Mouse (Mus musculus): ENCODE data around the gene Pold1. TPM values are rescaled to one million over a fixed set of nuclear protein-coding genes. Genes with fewer than 3 reads are reported as not detected.

The Pold1 gene
- polyA plus RNA-seq, 1 experiment from 2014 or later = 40.1 TPM

DNA sequence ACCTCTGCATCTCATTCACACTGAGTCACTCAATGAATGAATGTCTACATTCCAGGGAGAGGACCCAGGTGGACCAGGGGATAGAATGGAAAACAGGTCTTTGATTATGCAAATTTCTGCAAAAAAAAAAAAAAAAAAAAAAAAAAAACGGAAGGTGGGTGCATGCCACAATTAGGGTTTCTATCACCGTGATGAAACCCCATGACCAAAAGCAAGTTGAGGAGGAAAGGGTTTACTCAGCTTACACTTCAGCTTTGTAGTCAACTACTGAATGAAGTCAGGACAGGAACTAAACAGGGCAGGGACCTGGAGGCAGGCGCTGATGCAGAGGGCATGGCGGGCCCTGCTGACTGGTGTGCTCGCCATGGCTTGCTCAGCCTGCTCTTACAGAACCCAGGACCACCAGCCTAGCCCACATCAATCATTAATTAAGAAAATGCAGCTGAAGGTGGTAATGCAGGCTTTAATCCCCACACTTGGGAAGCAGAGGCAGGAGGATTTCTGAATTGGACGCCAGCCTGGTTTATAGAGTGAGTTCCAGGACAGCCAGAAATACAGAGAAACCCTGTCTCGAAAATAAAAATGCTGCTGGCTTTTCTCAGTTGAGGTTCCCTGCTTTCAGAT lies 63.0 kb downstream of the Pold1 start:
- no peak overlapping the region for H3K9ac ChIP-seq (ENCODE audit: low read depth, low read length)
- ATAC-seq (replicated peaks; ENCODE audit: insufficient number of reproducible peaks, low FRiP score, low TSS enrichment) = no peak

DNA sequence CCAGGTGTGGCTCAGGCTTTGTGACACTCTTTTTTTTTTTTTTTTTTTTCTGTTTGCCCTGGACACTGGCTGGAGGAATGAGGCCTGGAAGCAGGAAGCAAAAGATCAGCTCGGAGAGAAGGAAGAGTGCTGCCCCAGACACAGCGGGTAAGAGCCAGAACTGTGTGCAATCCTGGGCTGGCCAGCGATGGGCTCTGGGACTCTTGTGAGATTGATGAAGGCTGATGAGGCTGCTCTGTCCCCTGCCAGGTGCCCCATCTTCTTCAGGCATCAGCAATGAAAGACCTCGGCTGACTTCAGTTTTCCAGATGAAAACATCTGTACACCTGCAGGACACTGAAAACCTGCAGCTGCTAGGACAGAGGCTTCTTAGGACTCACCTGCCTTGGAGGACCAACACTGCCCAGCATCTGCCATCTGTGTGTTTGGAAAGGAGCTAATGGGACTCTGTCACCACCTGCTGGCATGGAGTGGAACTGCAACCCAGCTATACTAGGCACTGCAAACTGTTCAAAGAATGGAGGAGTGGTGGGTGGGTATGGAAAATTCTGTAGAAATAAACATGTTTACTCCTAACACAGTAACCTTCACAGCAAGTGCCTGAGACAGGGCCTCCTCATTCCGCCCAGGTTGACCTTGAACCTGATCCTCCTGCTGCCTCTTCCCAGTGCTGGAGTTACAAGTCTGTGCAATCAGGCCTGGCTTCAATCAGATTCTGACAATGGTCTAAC lies 63.6 kb downstream of the Pold1 start:
- H3K4me1 ChIP-seq (ENCODE audit: control insufficient read depth, insufficient read depth, low read length) = peaks cover 6% of the 10 kb centered on the region; the same call in 1 of the 2 replicates
- ATAC-seq (replicated peaks; ENCODE audit: insufficient number of reproducible peaks, low FRiP score, low TSS enrichment) = no peak
- no peaks in the 10 kb centered on the region for H3K27me3 ChIP-seq (ENCODE audit: control insufficient read depth, insufficient read depth, low read length)
- H3K36me3 ChIP-seq (ENCODE audit: control insufficient read depth, insufficient read depth, low read length) = no peaks in the 10 kb centered on the region
- H3K4me2 ChIP-seq = no peak overlapping the region
- no peak overlapping the region for H3K9ac ChIP-seq (ENCODE audit: low read depth, low read length)
- no peak overlapping the region for H3K4me3 ChIP-seq (ENCODE audit: low read depth, low read length)
- 0 out of 2 replicates have a peak overlapping the region, but pooled peaks have one; percentile 2 for H3K27ac ChIP-seq (ENCODE audit: low read depth, low read length)
- WGBS (ENCODE audit: insufficient replicate concordance) = 34% methylated on average over 5 of the region's 5 CpGs
- no peaks in the 10 kb centered on the region for H3K9me3 ChIP-seq (replicated peaks; ENCODE audit: control insufficient read depth, low read length)

More for the DNA sequence above, 63.0 kb downstream of the Pold1 start:
- Histone ChIP-seq H3K36me3 (ENCODE audit: control insufficient read depth, insufficient read depth, low read length) (no peaks in the 10 kb centered on the region), H3K4me1 (ENCODE audit: control insufficient read depth, insufficient read depth, low read length) (peaks cover 6% of the 10 kb centered on the region; the same call in 1 of the 2 replicates), H3K27ac (ENCODE audit: low read depth, low read length) (no peak overlapping the region; the same call in 1 of the 2 replicates), H3K9me3 (replicated peaks; ENCODE audit: control insufficient read depth, low read length) (no peaks in the 10 kb centered on the region), H3K4me3 (ENCODE audit: low read depth, low read length) (no peak overlapping the region), H3K27me3 (ENCODE audit: control insufficient read depth, insufficient read depth, low read length) (no peaks in the 10 kb centered on the region), H3K4me2 (no peak overlapping the region)
- 69% methylated on average over 7 of the region's 7 CpGs for WGBS (ENCODE audit: insufficient replicate concordance)

DNA sequence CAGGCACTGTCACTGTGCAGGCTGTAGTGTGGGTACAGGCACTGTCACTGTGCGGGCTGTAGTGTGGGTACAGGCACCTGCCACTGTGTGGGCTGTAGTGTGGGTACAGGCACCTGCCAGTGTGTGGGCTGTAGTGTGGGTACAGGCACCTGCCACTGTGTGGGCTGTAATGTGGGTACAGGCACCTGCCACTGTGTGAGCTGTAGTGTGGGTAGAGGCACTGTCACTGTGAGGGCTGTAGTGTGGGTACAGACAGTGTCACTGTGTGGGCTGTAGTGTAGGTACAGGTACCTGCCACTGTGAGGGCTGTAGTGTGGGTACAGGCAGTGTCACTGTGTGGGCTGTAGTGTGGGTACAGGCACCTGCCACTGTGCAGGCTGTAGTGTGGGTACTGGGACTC lies 64.5 kb downstream of the Pold1 start:
- ATAC-seq (replicated peaks; ENCODE audit: insufficient number of reproducible peaks, low FRiP score, low TSS enrichment) = no peak
- H3K9me3 ChIP-seq (replicated peaks; ENCODE audit: control insufficient read depth, low read length) = no peaks in the 10 kb centered on the region
- no peak overlapping the region for H3K4me3 ChIP-seq (ENCODE audit: low read depth, low read length)
- H3K9ac ChIP-seq (ENCODE audit: low read depth, low read length) = 0 out of 2 replicates have a peak overlapping the region, but pooled peaks have one; percentile 1
- WGBS (ENCODE audit: insufficient replicate concordance) = 86% methylated on average over 1 of the region's 1 CpGs
- H3K36me3 ChIP-seq (ENCODE audit: control insufficient read depth, insufficient read depth, low read length) = no peaks in the 10 kb centered on the region
- H3K4me2 ChIP-seq = peak overlapping the region; percentile 29; the same call in 1 of the 2 replicates
- no peaks in the 10 kb centered on the region for H3K27me3 ChIP-seq (ENCODE audit: control insufficient read depth, insufficient read depth, low read length)
- H3K27ac ChIP-seq (ENCODE audit: low read depth, low read length) = peak overlapping the region; percentile 2; the same call in 1 of the 2 replicates
- H3K4me1 ChIP-seq (ENCODE audit: control insufficient read depth, insufficient read depth, low read length) = peaks cover 6% of the 10 kb centered on the region; the same call in 1 of the 2 replicates

DNA sequence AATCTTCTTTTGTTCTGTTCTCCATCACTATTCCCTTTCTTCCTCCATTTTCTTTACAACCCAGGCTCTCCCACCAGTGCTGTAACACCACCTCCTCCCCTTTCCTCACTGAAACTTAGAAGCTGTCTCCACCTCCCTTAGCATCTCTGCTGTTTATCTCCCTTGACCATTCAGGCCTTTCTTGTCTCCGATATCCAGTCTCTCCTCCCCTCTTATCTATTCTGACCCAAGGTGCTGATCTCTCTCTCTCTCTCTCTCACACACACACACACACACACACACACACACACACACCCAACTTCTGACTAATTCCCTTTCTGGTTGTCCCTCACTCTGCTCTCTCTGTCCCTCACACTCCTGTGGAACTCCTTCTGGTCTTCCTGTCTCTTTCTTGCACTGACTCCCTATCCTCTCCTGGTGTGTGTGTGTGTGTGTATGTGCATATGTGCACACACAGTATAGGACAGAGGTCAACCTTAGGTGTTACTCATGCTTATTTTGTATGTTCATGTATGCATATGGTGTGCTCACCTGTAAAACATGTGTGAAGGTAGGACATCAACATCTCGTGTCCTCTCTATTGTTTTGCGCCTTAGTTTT lies 65.7 kb downstream of the Pold1 start:
- Histone ChIP-seq H3K27ac (ENCODE audit: low read depth, low read length) (peak overlapping the region; percentile 70), H3K4me3 (ENCODE audit: low read depth, low read length) (peak overlapping the region; percentile 25)

More for the DNA sequence above, 65.7 kb downstream of the Pold1 start:
- Histone ChIP-seq H3K9ac (ENCODE audit: low read depth, low read length) (peak overlapping the region; percentile 65), H3K9me3 (replicated peaks; ENCODE audit: control insufficient read depth, low read length) (no peaks in the 10 kb centered on the region), H3K4me1 (ENCODE audit: control insufficient read depth, insufficient read depth, low read length) (peaks cover 6% of the 10 kb centered on the region; the same call in 1 of the 2 replicates), H3K4me2 (peak overlapping the region; percentile 59), H3K36me3 (ENCODE audit: control insufficient read depth, insufficient read depth, low read length) (no peaks in the 10 kb centered on the region), H3K27me3 (ENCODE audit: control insufficient read depth, insufficient read depth, low read length) (no peaks in the 10 kb centered on the region)
- WGBS (ENCODE audit: insufficient replicate concordance) = 48% methylated on average over 3 of the region's 3 CpGs
- ATAC-seq (replicated peaks; ENCODE audit: insufficient number of reproducible peaks, low FRiP score, low TSS enrichment) = peak; percentile 64

Small RNA genes lying within 50 kb of the gene (microRNA-seq; reads per million reads assigned to microRNA genes)
- gene Mir7053 (ENCODE audit: borderline number of aligned reads) = 0.61 reads per million

Other genes starting within 250 kb of the Pold1 start
- gene Clec11a, start 241.9 kb downstream of the Pold1 start, polyA plus RNA-seq (2014; fragmentation: Nextera tagmentation; extraction: Ambion mirVana) = 0.65 and 0.84 TPM in 2 replicates
- 1.1 and 1.3 TPM in 2 replicates for gene Shank1, start 238.6 kb downstream of the Pold1 start, polyA plus RNA-seq (2014; fragmentation: Nextera tagmentation; extraction: Ambion mirVana)
- 0.32 and 0.59 TPM in 2 replicates for gene Syt3, start 164.7 kb downstream of the Pold1 start, polyA plus RNA-seq (2014; fragmentation: Nextera tagmentation; extraction: Ambion mirVana)
- gene 1700008O03Rik, start 163.0 kb downstream of the Pold1 start, polyA plus RNA-seq (2014; fragmentation: Nextera tagmentation; extraction: Ambion mirVana) = 0.65 and 1.0 TPM in 2 replicates
- gene Lrrc4b, start 119.8 kb downstream of the Pold1 start, polyA plus RNA-seq (2014; fragmentation: Nextera tagmentation; extraction: Ambion mirVana) = 2.4 and 3.5 TPM in 2 replicates
- gene Aspdh, start 83.5 kb downstream of the Pold1 start, polyA plus RNA-seq (2014; fragmentation: Nextera tagmentation; extraction: Ambion mirVana) = 1.3 and 1.5 TPM in 2 replicates
- 169 and 181 TPM in 2 replicates for gene Josd2, start 80.9 kb downstream of the Pold1 start, polyA plus RNA-seq (2014; fragmentation: Nextera tagmentation; extraction: Ambion mirVana)
- 75.1 and 87.1 TPM in 2 replicates for gene Emc10, start 52.3 kb downstream of the Pold1 start, polyA plus RNA-seq (2014; fragmentation: Nextera tagmentation; extraction: Ambion mirVana)
- gene Fam71e1, start 52.3 kb downstream of the Pold1 start, polyA plus RNA-seq (2014; fragmentation: Nextera tagmentation; extraction: Ambion mirVana) = 8.9 and 10.6 TPM in 2 replicates
- 0.37 and 0.47 TPM in 2 replicates for gene Mybpc2, start 24.2 kb downstream of the Pold1 start, polyA plus RNA-seq (2014; fragmentation: Nextera tagmentation; extraction: Ambion mirVana)
- gene Spib, start 16.8 kb downstream of the Pold1 start, polyA plus RNA-seq (2014; fragmentation: Nextera tagmentation; extraction: Ambion mirVana) = not detected in 2 replicates
- gene Nr1h2, start 5.1 kb upstream of the Pold1 start, polyA plus RNA-seq (2014; fragmentation: Nextera tagmentation; extraction: Ambion mirVana) = 48.5 and 53.4 TPM in 2 replicates
- 0.70 TPM in 1 of 2 replicates, not detected in the other for gene Napsa, start 23.5 kb upstream of the Pold1 start, polyA plus RNA-seq (2014; fragmentation: Nextera tagmentation; extraction: Ambion mirVana)
- gene Kcnc3, start 41.8 kb upstream of the Pold1 start, polyA plus RNA-seq (2014; fragmentation: Nextera tagmentation; extraction: Ambion mirVana) = 0.07 and 0.23 TPM in 2 replicates
- 0.31 and 0.56 TPM in 2 replicates for gene Myh14, start 122.0 kb upstream of the Pold1 start, polyA plus RNA-seq (2014; fragmentation: Nextera tagmentation; extraction: Ambion mirVana)
- gene Izumo2, start 159.9 kb upstream of the Pold1 start, polyA plus RNA-seq (2014; fragmentation: Nextera tagmentation; extraction: Ambion mirVana) = not detected in 2 replicates
- gene Vrk3, start 199.6 kb upstream of the Pold1 start, polyA plus RNA-seq (2014; fragmentation: Nextera tagmentation; extraction: Ambion mirVana) = 30.6 and 34.1 TPM in 2 replicates
- 0.58 and 1.2 TPM in 2 replicates for gene Zfp473, start 202.2 kb upstream of the Pold1 start, polyA plus RNA-seq (2014; fragmentation: Nextera tagmentation; extraction: Ambion mirVana)